Mouse (Mus musculus): ENCODE results near the gene Adcy7. TPM values are rescaled to one million over a fixed set of nuclear protein-coding genes. Genes with fewer than 3 reads are reported as not detected.

Adcy7 gene
- total and polyA plus RNA-seq, 3 experiments, result 70.0 to 129 (median 117) TPM

DNA sequence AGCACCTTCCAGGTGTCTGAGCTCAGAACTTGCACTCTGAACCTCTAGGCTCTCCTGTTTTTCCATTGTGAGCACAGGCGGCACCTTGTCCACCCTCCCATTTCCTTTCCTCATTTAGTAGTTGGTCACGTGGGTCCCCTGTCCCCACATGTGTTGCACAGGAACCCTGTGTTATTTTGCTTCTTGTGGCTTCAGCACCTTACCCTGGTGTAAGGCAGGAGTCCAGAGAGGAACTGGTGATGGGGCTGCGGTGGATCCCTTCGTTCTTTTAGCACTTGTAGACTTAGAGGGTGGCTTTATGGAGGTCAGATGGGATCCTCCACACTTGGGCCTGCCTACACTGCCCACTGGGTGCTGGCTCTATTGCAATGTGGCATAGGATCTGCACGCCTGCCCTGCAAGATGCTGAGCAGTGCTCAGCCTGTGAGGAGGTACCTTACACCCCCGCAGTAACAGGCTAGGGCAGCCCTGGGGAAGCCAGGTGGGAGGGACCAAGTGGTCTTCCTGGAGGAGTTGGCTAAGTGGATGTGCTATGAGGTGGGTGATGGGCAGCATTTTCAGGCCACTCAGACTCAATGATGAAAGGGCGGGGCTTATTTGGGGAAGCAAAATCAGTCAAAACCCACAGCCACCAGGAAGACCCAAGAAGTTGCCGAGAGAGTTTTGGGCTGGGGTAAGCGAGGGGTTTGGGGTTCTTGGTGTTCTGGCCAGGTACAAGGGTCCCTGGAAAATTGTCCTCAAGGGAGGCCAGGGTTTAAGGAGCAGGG lies 21.6 kb downstream of the Adcy7 start:
- ATAC-seq (ENCODE audit: extremely low read depth, insufficient number of reproducible peaks, low FRiP score, poor library complexity, severe bottlenecking) (peak; percentile 61), DNase-seq (ENCODE audit: low spot score) (peak; percentile 89)
- TF ChIP-seq CTCF (IDR thresholded peaks at IDR 0.05; ENCODE audit: low read depth, low read length) (no peak), GATA1 (IDR thresholded peaks at IDR 0.05; ENCODE audit: borderline replicate concordance, low read length) (no peak), TAL1 (conservative IDR thresholded peaks at IDR 0.05; ENCODE audit: low read depth, low read length) (no peak), GATA2 (IDR thresholded peaks at IDR 0.05; ENCODE audit: borderline replicate concordance, low read depth, low read length) (no peak), POLR2AphosphoS5 (IDR thresholded peaks at IDR 0.05; ENCODE audit: insufficient replicate concordance, low read depth, low read length) (no peak)
- H3K4me3 ChIP-seq (ENCODE audit: low read depth, low read length), result peak overlapping the region; percentile 74
- H3K9me3 ChIP-seq (replicated peaks), result no peaks in the 10 kb centered on the region
- peaks cover 96% of the 10 kb centered on the region for H3K4me1 ChIP-seq (ENCODE audit: insufficient read depth, low read depth, low read length)
- H3K36me3 ChIP-seq (replicated peaks), result peaks cover 85% of the 10 kb centered on the region
- H3K27me3 ChIP-seq (ENCODE audit: insufficient read depth, low read length), result no peaks in the 10 kb centered on the region

DNA sequence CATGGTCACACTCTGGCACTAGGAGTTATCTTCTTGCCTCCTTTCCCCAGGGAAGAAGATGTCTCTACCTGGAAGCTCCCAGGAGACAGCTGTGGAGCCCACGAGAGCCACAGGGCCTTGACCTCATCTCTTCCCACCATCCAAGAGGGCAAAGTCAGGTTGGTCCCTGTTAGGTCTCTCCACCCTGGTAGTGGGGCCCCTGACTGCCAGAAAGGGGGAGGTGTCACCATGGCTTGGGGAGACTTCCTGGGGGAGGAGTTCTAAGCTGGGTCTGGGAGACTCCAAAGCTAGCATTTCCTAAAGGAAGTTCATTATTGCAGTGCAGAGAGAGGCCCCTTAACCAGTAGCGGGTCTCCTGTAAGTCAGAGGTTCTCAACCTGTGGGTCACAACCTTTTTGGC lies 22.8 kb downstream of the Adcy7 start:
- Histone ChIP-seq H3K36me3 (replicated peaks) (peaks cover 92% of the 10 kb centered on the region), H3K27me3 (ENCODE audit: insufficient read depth, low read length) (no peaks in the 10 kb centered on the region), H3K4me1 (ENCODE audit: insufficient read depth, low read depth, low read length) (peaks cover 98% of the 10 kb centered on the region), H3K9me3 (replicated peaks) (no peaks in the 10 kb centered on the region), H3K4me3 (ENCODE audit: low read depth, low read length) (peak overlapping the region; percentile 74)
- peak; percentile 56 for DNase-seq (ENCODE audit: low spot score)
- ATAC-seq (ENCODE audit: extremely low read depth, insufficient number of reproducible peaks, low FRiP score, poor library complexity, severe bottlenecking), result 0 out of 2 replicates have a peak, but pooled peaks have one; percentile 6
- TF ChIP-seq GATA1 (IDR thresholded peaks at IDR 0.05; ENCODE audit: borderline replicate concordance, low read length) (no peak), GATA2 (IDR thresholded peaks at IDR 0.05; ENCODE audit: borderline replicate concordance, low read depth, low read length) (no peak), TAL1 (conservative IDR thresholded peaks at IDR 0.05; ENCODE audit: low read depth, low read length) (no peak), POLR2AphosphoS5 (IDR thresholded peaks at IDR 0.05; ENCODE audit: insufficient replicate concordance, low read depth, low read length) (no peak), CTCF (IDR thresholded peaks at IDR 0.05; ENCODE audit: low read depth, low read length) (no peak)

DNA sequence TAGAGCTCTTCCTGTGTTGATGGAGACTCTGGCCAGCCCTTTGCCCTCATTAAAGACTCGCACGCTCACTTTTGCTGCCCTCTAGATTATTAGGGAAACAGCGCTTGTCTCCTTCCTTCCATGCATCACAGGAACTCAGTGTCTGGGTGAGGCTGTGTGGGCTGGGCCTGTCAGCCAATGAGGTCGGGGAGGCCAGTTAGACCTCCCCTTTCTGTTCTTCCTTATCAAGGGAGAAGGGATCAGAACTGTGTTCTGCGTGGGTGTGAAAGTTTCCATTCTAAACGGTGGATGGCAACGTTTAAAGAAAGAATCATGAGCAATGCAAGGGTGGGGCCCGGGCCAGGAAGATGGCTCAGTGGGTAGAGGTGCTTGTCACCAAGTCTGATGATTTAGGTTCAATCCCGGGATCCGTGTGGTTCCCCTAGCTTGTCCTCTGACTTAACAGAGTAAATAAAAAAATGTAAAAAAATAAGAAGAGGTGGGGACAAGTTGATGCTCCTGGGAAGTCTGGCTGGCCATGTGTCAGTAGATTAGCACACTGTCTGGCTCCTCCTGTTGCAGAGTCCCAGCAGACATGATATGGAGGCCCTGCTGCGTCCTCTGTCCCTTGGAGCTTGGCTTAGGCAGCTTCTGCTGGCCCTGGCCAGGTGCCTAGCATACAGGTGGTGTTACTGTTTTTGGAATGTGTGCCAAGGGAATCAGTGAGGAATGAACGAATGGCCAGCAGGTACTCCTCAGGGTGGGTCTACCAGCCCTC lies 26.0 kb downstream of the Adcy7 start:
- Histone ChIP-seq H3K27me3 (ENCODE audit: insufficient read depth, low read length) (no peaks in the 10 kb centered on the region), H3K9me3 (replicated peaks) (no peaks in the 10 kb centered on the region), H3K36me3 (replicated peaks) (peaks cover 92% of the 10 kb centered on the region), H3K4me3 (ENCODE audit: low read depth, low read length) (peak overlapping the region; percentile 60; the same call in 1 of the 2 replicates), H3K4me1 (ENCODE audit: insufficient read depth, low read depth, low read length) (peaks cover 96% of the 10 kb centered on the region)
- DNase-seq (ENCODE audit: low spot score) (peak; percentile 75), ATAC-seq (ENCODE audit: extremely low read depth, insufficient number of reproducible peaks, low FRiP score, poor library complexity, severe bottlenecking) (peak; percentile 59)
- TF ChIP-seq POLR2AphosphoS5 (IDR thresholded peaks at IDR 0.05; ENCODE audit: insufficient replicate concordance, low read depth, low read length) (no peak), TAL1 (conservative IDR thresholded peaks at IDR 0.05; ENCODE audit: low read depth, low read length) (no peak), CTCF (IDR thresholded peaks at IDR 0.05; ENCODE audit: low read depth, low read length) (no peak), GATA2 (IDR thresholded peaks at IDR 0.05; ENCODE audit: borderline replicate concordance, low read depth, low read length) (no peak), GATA1 (IDR thresholded peaks at IDR 0.05; ENCODE audit: borderline replicate concordance, low read length) (no peak)

DNA sequence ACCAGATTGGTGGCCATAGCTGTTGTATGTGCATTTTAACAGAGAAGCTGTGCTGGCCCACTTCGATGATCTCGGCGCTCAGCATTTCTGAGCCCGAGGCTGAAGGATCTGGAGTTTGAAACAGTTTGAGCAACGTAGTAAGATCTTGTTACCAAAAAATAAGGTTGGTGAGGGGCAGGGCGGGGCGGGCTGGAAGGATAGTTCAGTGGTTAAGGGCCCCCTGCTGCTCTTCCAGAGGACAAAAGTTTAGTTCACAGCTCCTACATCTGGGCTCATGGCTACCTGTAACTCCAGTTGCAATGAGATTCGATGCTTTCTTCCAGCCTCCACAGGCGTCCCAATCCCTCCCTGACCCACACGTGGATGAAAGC lies 26.5 kb downstream of the Adcy7 start:
- Histone ChIP-seq H3K4me3 (ENCODE audit: low read depth, low read length) (peak overlapping the region; percentile 60; the same call in 1 of the 2 replicates), H3K4me1 (ENCODE audit: insufficient read depth, low read depth, low read length) (peaks cover 96% of the 10 kb centered on the region), H3K27me3 (ENCODE audit: insufficient read depth, low read length) (no peaks in the 10 kb centered on the region), H3K36me3 (replicated peaks) (peaks cover 94% of the 10 kb centered on the region), H3K9me3 (replicated peaks) (no peaks in the 10 kb centered on the region)
- DNase-seq (ENCODE audit: low spot score) (no peak), ATAC-seq (ENCODE audit: extremely low read depth, insufficient number of reproducible peaks, low FRiP score, poor library complexity, severe bottlenecking) (no peak)
- TF ChIP-seq GATA1 (IDR thresholded peaks at IDR 0.05; ENCODE audit: borderline replicate concordance, low read length), result no peak
- TF ChIP-seq CTCF (IDR thresholded peaks at IDR 0.05; ENCODE audit: low read depth, low read length), result no peak
- no peak for TF ChIP-seq TAL1 (conservative IDR thresholded peaks at IDR 0.05; ENCODE audit: low read depth, low read length)
- no peak for TF ChIP-seq GATA2 (IDR thresholded peaks at IDR 0.05; ENCODE audit: borderline replicate concordance, low read depth, low read length)
- no peak for TF ChIP-seq POLR2AphosphoS5 (IDR thresholded peaks at IDR 0.05; ENCODE audit: insufficient replicate concordance, low read depth, low read length)

DNA sequence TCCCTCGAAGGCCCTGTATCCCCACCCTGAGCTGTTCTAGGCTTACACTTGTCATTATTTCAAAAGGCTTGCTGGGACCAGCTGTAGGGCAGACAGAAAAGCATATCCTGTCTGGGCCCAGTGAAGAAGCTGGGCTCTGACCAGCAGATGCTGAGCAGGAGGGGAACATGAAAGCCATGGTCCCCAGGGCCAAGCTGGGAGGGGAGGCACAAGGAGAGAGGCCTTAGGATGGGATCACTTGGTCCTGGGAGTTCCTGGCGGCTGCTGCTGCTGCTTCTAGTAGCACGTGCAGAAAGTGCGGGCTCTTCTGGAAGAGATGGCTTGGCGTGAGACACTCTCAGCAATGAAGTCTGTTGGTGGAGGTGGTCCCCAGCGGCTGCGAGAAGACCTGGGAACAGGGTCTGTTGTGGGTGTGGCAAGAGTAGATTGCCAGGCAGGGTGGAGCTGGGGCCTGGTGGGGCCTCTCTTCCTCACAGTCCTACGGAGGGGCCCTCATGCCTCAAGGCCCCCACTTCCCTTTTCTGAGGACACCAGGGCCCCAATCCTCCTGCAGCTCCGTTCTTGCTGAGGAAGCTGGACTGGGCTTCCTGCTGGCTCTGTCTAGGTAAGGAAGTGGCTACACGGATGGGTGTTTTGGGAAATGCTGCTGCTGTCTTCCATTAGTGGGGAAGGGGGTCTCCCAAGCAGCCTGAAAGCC lies 27.9 kb downstream of the Adcy7 start:
- H3K36me3 ChIP-seq (replicated peaks), result peaks cover 95% of the 10 kb centered on the region
- TF ChIP-seq GATA1 (IDR thresholded peaks at IDR 0.05; ENCODE audit: borderline replicate concordance, low read length), result no peak
- TF ChIP-seq GATA2 (IDR thresholded peaks at IDR 0.05; ENCODE audit: borderline replicate concordance, low read depth, low read length), result no peak
- TF ChIP-seq CTCF (IDR thresholded peaks at IDR 0.05; ENCODE audit: low read depth, low read length), result no peak
- no peak for TF ChIP-seq POLR2AphosphoS5 (IDR thresholded peaks at IDR 0.05; ENCODE audit: insufficient replicate concordance, low read depth, low read length)
- TF ChIP-seq TAL1 (conservative IDR thresholded peaks at IDR 0.05; ENCODE audit: low read depth, low read length), result no peak
- no peaks in the 10 kb centered on the region for H3K9me3 ChIP-seq (replicated peaks)
- peak overlapping the region; percentile 73 for H3K4me3 ChIP-seq (ENCODE audit: low read depth, low read length)
- H3K27me3 ChIP-seq (ENCODE audit: insufficient read depth, low read length), result no peaks in the 10 kb centered on the region
- peaks cover 94% of the 10 kb centered on the region for H3K4me1 ChIP-seq (ENCODE audit: insufficient read depth, low read depth, low read length)
- ATAC-seq (ENCODE audit: extremely low read depth, insufficient number of reproducible peaks, low FRiP score, poor library complexity, severe bottlenecking), result peak; percentile 82
- peak; percentile 89 for DNase-seq (ENCODE audit: low spot score)
